Mouse (Mus musculus): ENCODE data around the gene Mphosph9. TPM values are rescaled to one million over a fixed set of nuclear protein-coding genes. Genes with fewer than 3 reads are reported as not detected.

The Mphosph9 gene
- polyA plus RNA-seq, 1 experiment: 21.7 TPM

GRCm38 (mm10) chr5:124337909-124338308, 10.1 kb upstream of the Mphosph9 start:
- Histone ChIP-seq H3K27me3 (ENCODE audit: control insufficient read depth, insufficient read depth, low read length, poor library complexity, severe bottlenecking) (no peaks in the 10 kb centered on the region), H3K4me1 (ENCODE audit: control insufficient read depth, insufficient read depth, low read length) (no peaks in the 10 kb centered on the region), H3K4me3 (ENCODE audit: low read depth, low read length) (no peak overlapping the region), H3K36me3 (ENCODE audit: control insufficient read depth, insufficient read depth, low read length, poor library complexity, severe bottlenecking) (no peaks in the 10 kb centered on the region), H3K27ac (ENCODE audit: insufficient read depth, low read length) (no peak overlapping the region), H3K9ac (ENCODE audit: low read depth, poor library complexity, severe bottlenecking) (no peak overlapping the region), H3K9me3 (replicated peaks; ENCODE audit: control insufficient read depth, insufficient read depth, low read length, poor library complexity, severe bottlenecking) (no peaks in the 10 kb centered on the region)
- TF ChIP-seq POLR2A (IDR thresholded peaks at IDR 0.05; ENCODE audit: insufficient read depth, low read length): no peak
- TF ChIP-seq EP300 (IDR thresholded peaks at IDR 0.05; ENCODE audit: insufficient read depth, low read depth, low read length): no peak
- TF ChIP-seq CTCF (IDR thresholded peaks at IDR 0.05; ENCODE audit: low read depth, low read length): no peak

GRCm38 (mm10) chr5:124337103-124337502, 9.3 kb upstream of the Mphosph9 start:
- no peak overlapping the region for H3K27ac ChIP-seq (ENCODE audit: insufficient read depth, low read length)

GRCm38 (mm10) chr5:124334392-124334791, 6.6 kb upstream of the Mphosph9 start:
- no peak overlapping the region for H3K27ac ChIP-seq (ENCODE audit: insufficient read depth, low read length)
- H3K4me3 ChIP-seq (ENCODE audit: low read depth, low read length): no peak overlapping the region
- no peak overlapping the region for H3K9ac ChIP-seq (ENCODE audit: low read depth, poor library complexity, severe bottlenecking)
- no peak for TF ChIP-seq POLR2A (IDR thresholded peaks at IDR 0.05; ENCODE audit: insufficient read depth, low read length)
- no peak for TF ChIP-seq EP300 (IDR thresholded peaks at IDR 0.05; ENCODE audit: insufficient read depth, low read depth, low read length)
- TF ChIP-seq CTCF (IDR thresholded peaks at IDR 0.05; ENCODE audit: low read depth, low read length): no peak
- no peaks in the 10 kb centered on the region for H3K36me3 ChIP-seq (ENCODE audit: control insufficient read depth, insufficient read depth, low read length, poor library complexity, severe bottlenecking)
- no peaks in the 10 kb centered on the region for H3K27me3 ChIP-seq (ENCODE audit: control insufficient read depth, insufficient read depth, low read length, poor library complexity, severe bottlenecking)
- H3K4me1 ChIP-seq (ENCODE audit: control insufficient read depth, insufficient read depth, low read length): no peaks in the 10 kb centered on the region
- no peaks in the 10 kb centered on the region for H3K9me3 ChIP-seq (replicated peaks; ENCODE audit: control insufficient read depth, insufficient read depth, low read length, poor library complexity, severe bottlenecking)

More at GRCm38 (mm10) chr5:124337103-124337502, 9.3 kb upstream of the Mphosph9 start:
- no peaks in the 10 kb centered on the region for H3K9me3 ChIP-seq (replicated peaks; ENCODE audit: control insufficient read depth, insufficient read depth, low read length, poor library complexity, severe bottlenecking)
- TF ChIP-seq CTCF (IDR thresholded peaks at IDR 0.05; ENCODE audit: low read depth, low read length): no peak
- no peak for TF ChIP-seq POLR2A (IDR thresholded peaks at IDR 0.05; ENCODE audit: insufficient read depth, low read length)
- no peak for TF ChIP-seq EP300 (IDR thresholded peaks at IDR 0.05; ENCODE audit: insufficient read depth, low read depth, low read length)
- no peaks in the 10 kb centered on the region for H3K4me1 ChIP-seq (ENCODE audit: control insufficient read depth, insufficient read depth, low read length)
- H3K9ac ChIP-seq (ENCODE audit: low read depth, poor library complexity, severe bottlenecking): no peak overlapping the region
- no peaks in the 10 kb centered on the region for H3K36me3 ChIP-seq (ENCODE audit: control insufficient read depth, insufficient read depth, low read length, poor library complexity, severe bottlenecking)
- H3K27me3 ChIP-seq (ENCODE audit: control insufficient read depth, insufficient read depth, low read length, poor library complexity, severe bottlenecking): no peaks in the 10 kb centered on the region
- H3K4me3 ChIP-seq (ENCODE audit: low read depth, low read length): no peak overlapping the region

GRCm38 (mm10) chr5:124330086-124330485, 2.3 kb upstream of the Mphosph9 start:
- Histone ChIP-seq H3K27me3 (ENCODE audit: control insufficient read depth, insufficient read depth, low read length, poor library complexity, severe bottlenecking) (no peaks in the 10 kb centered on the region), H3K9me3 (replicated peaks; ENCODE audit: control insufficient read depth, insufficient read depth, low read length, poor library complexity, severe bottlenecking) (no peaks in the 10 kb centered on the region), H3K4me1 (ENCODE audit: control insufficient read depth, insufficient read depth, low read length) (no peaks in the 10 kb centered on the region), H3K36me3 (ENCODE audit: control insufficient read depth, insufficient read depth, low read length, poor library complexity, severe bottlenecking) (no peaks in the 10 kb centered on the region), H3K9ac (ENCODE audit: low read depth, poor library complexity, severe bottlenecking) (no peak overlapping the region), H3K4me3 (ENCODE audit: low read depth, low read length) (no peak overlapping the region), H3K27ac (ENCODE audit: insufficient read depth, low read length) (no peak overlapping the region)
- TF ChIP-seq POLR2A (IDR thresholded peaks at IDR 0.05; ENCODE audit: insufficient read depth, low read length): no peak
- TF ChIP-seq CTCF (IDR thresholded peaks at IDR 0.05; ENCODE audit: low read depth, low read length): no peak
- no peak for TF ChIP-seq EP300 (IDR thresholded peaks at IDR 0.05; ENCODE audit: insufficient read depth, low read depth, low read length)

GRCm38 (mm10) chr5:124326829-124327228, 943 bp downstream of the Mphosph9 start:
- Histone ChIP-seq H3K9ac (ENCODE audit: low read depth, poor library complexity, severe bottlenecking) (peak overlapping the region; percentile 64), H3K4me3 (ENCODE audit: low read depth, low read length) (peak overlapping the region; percentile 46), H3K27me3 (ENCODE audit: control insufficient read depth, insufficient read depth, low read length, poor library complexity, severe bottlenecking) (no peaks in the 10 kb centered on the region), H3K9me3 (replicated peaks; ENCODE audit: control insufficient read depth, insufficient read depth, low read length, poor library complexity, severe bottlenecking) (no peaks in the 10 kb centered on the region), H3K36me3 (ENCODE audit: control insufficient read depth, insufficient read depth, low read length, poor library complexity, severe bottlenecking) (no peaks in the 10 kb centered on the region; the same call in 1 of the 2 replicates), H3K27ac (ENCODE audit: insufficient read depth, low read length) (no peak overlapping the region), H3K4me1 (ENCODE audit: control insufficient read depth, insufficient read depth, low read length) (no peaks in the 10 kb centered on the region)
- no peak for TF ChIP-seq POLR2A (IDR thresholded peaks at IDR 0.05; ENCODE audit: insufficient read depth, low read length)

- Histone ChIP-seq H3K9me3 (replicated peaks; ENCODE audit: control insufficient read depth, insufficient read depth, low read length, poor library complexity, severe bottlenecking) (no peaks in the 10 kb centered on the region), H3K4me3 (ENCODE audit: low read depth, low read length) (no peak overlapping the region), H3K9ac (ENCODE audit: low read depth, poor library complexity, severe bottlenecking) (no peak overlapping the region), H3K4me1 (ENCODE audit: control insufficient read depth, insufficient read depth, low read length) (no peaks in the 10 kb centered on the region), H3K27me3 (ENCODE audit: control insufficient read depth, insufficient read depth, low read length, poor library complexity, severe bottlenecking) (no peaks in the 10 kb centered on the region), H3K27ac (ENCODE audit: insufficient read depth, low read length) (no peak overlapping the region), H3K36me3 (ENCODE audit: control insufficient read depth, insufficient read depth, low read length, poor library complexity, severe bottlenecking) (peaks cover 4% of the 10 kb centered on the region; the same call in 1 of the 2 replicates)
- TF ChIP-seq CTCF (IDR thresholded peaks at IDR 0.05; ENCODE audit: low read depth, low read length): no peak
- no peak for TF ChIP-seq POLR2A (IDR thresholded peaks at IDR 0.05; ENCODE audit: insufficient read depth, low read length)
- TF ChIP-seq EP300 (IDR thresholded peaks at IDR 0.05; ENCODE audit: insufficient read depth, low read depth, low read length): no peak
These were observed 10.1 kb downstream of the Mphosph9 start for GRCm38 (mm10) chr5:124317648-124318047.

Measured in ES-Bruce4 (cell line).